Mouse (Mus musculus) spleen, postnatal 36 days (tissue): ENCODE data around the gene Abcf3.
A peak's percentile ranks its signal among the peaks of the same experiment; 100 is the strongest.

Experiments
- DNase-seq, 2 experiments: peaks; one replicate each; pipeline ENCODE4 v3.0.0; 2022; ENCODE audit warnings: low spot score in 2 of 2, mixed read lengths in 1 of 2

Abcf3 gene

GRCm38 (mm10) chr16:20548096-20548948 is at the start of gene Abcf3:
Gene Abcf3, plus strand, starts transcription at chr16:20548577.
- DNase-seq, result peak; percentile 99

GRCm38 (mm10) chr16:20498677-20499475 is 49.5 kb upstream of the Abcf3 start, which contains the start of gene Eif2b5:
Gene Eif2b5, plus strand, starts transcription at chr16:20498817.
- DNase-seq, result peak; percentile 95 to 96

- DNase-seq, result no peak
Measured at GRCm38 (mm10) chr16:20506000-20506399, 42.4 kb upstream of the Abcf3 start.

- peak in 1 of 2 experiments; percentile 18 for DNase-seq
Measured at GRCm38 (mm10) chr16:20509349-20509748, 39.0 kb upstream of the Abcf3 start.

GRCm38 (mm10) chr16:20511277-20511847 is 37.0 kb upstream of the Abcf3 start:
- no peak for DNase-seq

GRCm38 (mm10) chr16:20516032-20516431 is 32.3 kb upstream of the Abcf3 start:
- no peak for DNase-seq

- DNase-seq, result peak; percentile 91 to 94
Measured at GRCm38 (mm10) chr16:20516726-20517201, 31.6 kb upstream of the Abcf3 start, which contains the start of gene Dvl3. Gene Dvl3, plus strand, starts transcription at chr16:20516982.

- no peak for DNase-seq
Measured at GRCm38 (mm10) chr16:20517216-20517615, 31.2 kb upstream of the Abcf3 start.

GRCm38 (mm10) chr16:20517701-20518374 is 30.5 kb upstream of the Abcf3 start:
- DNase-seq, result no peak

GRCm38 (mm10) chr16:20523886-20524285 is 24.5 kb upstream of the Abcf3 start:
- no peak for DNase-seq

- no peak for DNase-seq
Measured at GRCm38 (mm10) chr16:20528779-20529178, 19.6 kb upstream of the Abcf3 start.

GRCm38 (mm10) chr16:20529375-20529774 is 19.0 kb upstream of the Abcf3 start:
- no peak for DNase-seq

- DNase-seq, result no peak
Measured at GRCm38 (mm10) chr16:20530941-20531340, 17.4 kb upstream of the Abcf3 start.

- DNase-seq, result no peak
Measured at GRCm38 (mm10) chr16:20534617-20535295, 13.6 kb upstream of the Abcf3 start.

- peak; percentile 97 to 98 for DNase-seq
Measured at GRCm38 (mm10) chr16:20535296-20536080, 12.9 kb upstream of the Abcf3 start, which contains the start of gene Ap2m1. Gene Ap2m1, plus strand, starts transcription at chr16:20535478.

- no peak for DNase-seq
Measured at GRCm38 (mm10) chr16:20536081-20536665, 12.2 kb upstream of the Abcf3 start.

- DNase-seq, result no peak
Measured at GRCm38 (mm10) chr16:20537071-20537471, 11.3 kb upstream of the Abcf3 start.

- DNase-seq, result no peak
Measured at GRCm38 (mm10) chr16:20537601-20538320, 10.6 kb upstream of the Abcf3 start.

- DNase-seq, result no peak
Measured at GRCm38 (mm10) chr16:20539649-20540048, 8.7 kb upstream of the Abcf3 start.
